Mouse (Mus musculus) thymus, adult 2 months (tissue): ENCODE results near the gene Smad3. TPM values are rescaled to one million over a fixed set of nuclear protein-coding genes. Genes with fewer than 3 reads are reported as not detected.

Experiments used
- DNase-seq: peaks from one replicate; pipeline ENCODE4 v3.0.0; 2021
- H3K27ac ChIP-seq: fragments of 200-500 bp; 2 replicates; pipeline ENCODE4 v1.5.1; 2012; ENCODE audit warnings: low read length, control low read depth; ENCODE audit not compliant: control insufficient read depth, insufficient read depth
- H3K27me3 ChIP-seq: fragments of 200-500 bp; 2 replicates; pipeline ENCODE4 v1.6.1; 2012; ENCODE audit warnings: mild to moderate bottlenecking, low read length, moderate library complexity, mixed read lengths; ENCODE audit not compliant: control insufficient read depth, insufficient read depth
- H3K36me3 ChIP-seq: fragments of 200-500 bp; 2 replicates; pipeline ENCODE4 v1.6.1; 2012; ENCODE audit warnings: mild to moderate bottlenecking, low read length, moderate library complexity; ENCODE audit not compliant: control insufficient read depth, insufficient read depth
- H3K4me1 ChIP-seq: fragments of 200-500 bp; replicated peaks from 2 replicates; pipeline ENCODE4 v1.6.1; 2012; ENCODE audit warnings: low read length; ENCODE audit not compliant: control insufficient read depth, insufficient read depth
- H3K4me3 ChIP-seq: fragments of 200-500 bp; 2 replicates; pipeline ENCODE4 v1.5.1; 2012; ENCODE audit warnings: mild to moderate bottlenecking, low read length, control low read depth, moderate library complexity; ENCODE audit not compliant: control insufficient read depth, insufficient read depth
- CTCF ChIP-seq: fragments of 200-500 bp; IDR thresholded peaks from 2 replicates; pipeline ENCODE4 v1.5.1; 2012; ENCODE audit warnings: mild to moderate bottlenecking, control low read depth, low read length, moderate library complexity, borderline replicate concordance; ENCODE audit not compliant: control insufficient read depth, poor library complexity, insufficient read depth; ENCODE audit errors: extremely low read depth
- POLR2A ChIP-seq: fragments of 200-500 bp; IDR thresholded peaks from 2 replicates; pipeline ENCODE4 v1.6.1; 2012; ENCODE audit warnings: mild to moderate bottlenecking, low read length, control low read depth, moderate library complexity; ENCODE audit not compliant: control insufficient read depth, poor library complexity, insufficient read depth; ENCODE audit errors: extremely low read depth
- WGBS: fragments of 180-500 bp; shearing (Covaris S2); methylation state at CpG from one replicate; pipeline ENCODE4 v1.1.7; 2018; 5-methylcytosine and 5-hydroxymethylcytosine counted together
- polyA plus RNA-seq: library from polyadenylated mRNA; depleted of rRNA; stranded (reverse); fragments of >200 nt; gene quantifications from 2 replicates; pipeline ENCODE4 v1.2.3, GENCODE M21; 2012

Smad3 gene
- polyA plus RNA-seq, 1 experiment = 63.4 TPM

DNA sequence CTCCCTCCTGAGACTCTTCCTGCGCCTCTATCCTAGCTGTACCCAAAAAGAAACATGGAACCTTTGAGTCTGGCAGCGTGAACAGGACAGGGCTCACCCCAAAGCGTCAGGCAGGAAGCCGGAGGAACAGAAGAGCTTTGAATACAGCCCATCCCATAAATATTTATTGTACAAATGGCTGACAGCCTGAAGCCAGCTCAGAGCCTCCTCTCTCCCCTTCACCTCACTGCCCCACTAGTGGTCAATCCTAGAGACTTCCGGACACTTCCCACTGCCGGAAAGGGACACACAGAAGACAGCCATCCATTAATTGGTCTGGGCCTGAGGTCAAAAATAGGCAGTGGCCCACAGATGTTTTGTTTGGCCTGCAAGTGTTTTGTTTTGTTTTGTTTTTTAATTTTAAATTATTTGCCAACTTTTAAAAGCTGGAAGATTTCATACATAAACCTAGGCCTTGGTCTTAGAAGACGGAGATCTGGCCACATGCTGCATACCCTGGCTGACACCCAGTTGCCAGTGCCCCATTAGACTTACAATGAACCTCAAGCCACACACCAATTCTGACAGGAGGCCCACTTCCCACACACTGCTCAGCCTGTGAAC lies 70.3 kb downstream of the Smad3 start:
- H3K4me1 ChIP-seq = 0 out of 2 replicates have a peak, but pooled peaks cover under 1% of the 10 kb centered on the region
- no peak for TF ChIP-seq CTCF
- no peak for TF ChIP-seq POLR2A
- H3K4me3 ChIP-seq = no peak overlapping the region
- H3K27ac ChIP-seq = no peak overlapping the region
- 98% methylated on average over 7 of the region's 7 CpGs for WGBS
- no peaks in the 10 kb centered on the region for H3K36me3 ChIP-seq
- no peaks in the 10 kb centered on the region for H3K27me3 ChIP-seq
- DNase-seq = no peak

GRCm38 (mm10) chr9:63685352-63685751 lies 72.4 kb downstream of the Smad3 start:
- Histone ChIP-seq H3K36me3 (no peaks in the 10 kb centered on the region), H3K27ac (no peak overlapping the region), H3K27me3 (no peaks in the 10 kb centered on the region), H3K4me3 (no peak overlapping the region), H3K4me1 (0 out of 2 replicates have a peak, but pooled peaks cover 3% of the 10 kb centered on the region)
- WGBS = 98% methylated on average over 5 of the region's 5 CpGs
- no peak for DNase-seq
- TF ChIP-seq POLR2A (no peak), CTCF (no peak)

- DNase-seq = no peak
- 0 out of 2 replicates have a peak, but pooled peaks cover 3% of the 10 kb centered on the region for H3K4me1 ChIP-seq
- no peaks in the 10 kb centered on the region for H3K36me3 ChIP-seq
- H3K27me3 ChIP-seq = no peaks in the 10 kb centered on the region
- H3K4me3 ChIP-seq = no peak overlapping the region
- WGBS = 91% methylated on average over 6 of the region's 6 CpGs
- TF ChIP-seq CTCF (no peak), POLR2A (no peak)
- H3K27ac ChIP-seq = no peak overlapping the region
Measured at GRCm38 (mm10) chr9:63684277-63684676, 73.5 kb downstream of the Smad3 start.

GRCm38 (mm10) chr9:63682943-63683342 lies 74.9 kb downstream of the Smad3 start:
- H3K27me3 ChIP-seq = no peaks in the 10 kb centered on the region
- H3K4me1 ChIP-seq = peaks cover 7% of the 10 kb centered on the region; the same call in 1 of the 2 replicates
- 99% methylated on average over 2 of the region's 2 CpGs for WGBS
- H3K36me3 ChIP-seq = no peaks in the 10 kb centered on the region
- H3K27ac ChIP-seq = no peak overlapping the region
- no peak overlapping the region for H3K4me3 ChIP-seq
- TF ChIP-seq POLR2A = no peak
- no peak for DNase-seq

DNA sequence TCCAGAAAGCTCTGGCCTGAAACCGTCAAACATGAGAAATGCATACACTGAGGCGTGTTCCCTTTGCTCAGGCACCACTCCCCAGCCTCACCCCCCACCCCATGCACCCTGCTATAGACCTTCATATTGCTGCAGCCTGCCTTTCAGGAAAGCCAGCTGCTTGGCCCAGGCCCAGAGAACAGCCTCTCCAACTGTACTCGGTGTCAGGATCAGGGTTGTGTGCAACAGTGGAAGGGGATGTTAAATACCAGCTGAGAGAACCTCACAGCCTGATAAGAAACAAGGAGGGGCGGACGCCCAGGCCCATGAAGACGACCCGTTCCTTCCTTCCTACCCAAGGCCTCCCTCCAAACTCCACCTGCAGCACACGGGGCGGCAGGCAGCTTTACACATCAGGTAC lies 75.5 kb downstream of the Smad3 start:
- DNase-seq = no peak
- H3K36me3 ChIP-seq = no peaks in the 10 kb centered on the region
- TF ChIP-seq CTCF (no peak), POLR2A (no peak)
- 53% methylated on average over 9 of the region's 9 CpGs for WGBS
- H3K27ac ChIP-seq = no peak overlapping the region
- H3K4me1 ChIP-seq = peaks cover 7% of the 10 kb centered on the region; the same call in 1 of the 2 replicates
- H3K4me3 ChIP-seq = no peak overlapping the region
- H3K27me3 ChIP-seq = no peaks in the 10 kb centered on the region

- 91% methylated on average over 1 of the region's 1 CpGs for WGBS
- TF ChIP-seq POLR2A (no peak), CTCF (no peak)
- Histone ChIP-seq H3K4me3 (no peak overlapping the region), H3K27ac (no peak overlapping the region), H3K36me3 (no peaks in the 10 kb centered on the region), H3K4me1 (peaks cover 11% of the 10 kb centered on the region; the same call in 1 of the 2 replicates), H3K27me3 (no peaks in the 10 kb centered on the region)
- no peak for DNase-seq
Measured at GRCm38 (mm10) chr9:63678076-63678475, 79.7 kb downstream of the Smad3 start.

DNA sequence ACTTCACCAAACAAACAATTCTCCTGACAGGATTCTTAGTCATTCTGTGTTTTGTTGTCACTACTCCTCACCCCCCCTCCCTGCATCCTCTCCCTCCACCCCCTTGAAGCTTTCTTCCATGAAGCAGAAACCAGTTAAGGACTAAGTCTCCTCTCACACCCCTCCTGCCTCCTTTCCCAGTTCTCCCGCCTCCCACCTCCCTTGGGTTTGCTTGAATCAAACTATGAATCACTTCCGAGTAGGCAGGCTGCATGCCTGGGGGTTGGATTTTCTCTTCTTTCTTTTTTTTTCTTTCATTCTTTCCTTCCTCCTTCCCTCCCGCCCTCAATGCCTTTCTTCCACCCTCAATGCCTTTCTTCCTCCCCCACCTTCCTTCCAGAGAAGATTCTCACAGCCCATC lies 80.2 kb downstream of the Smad3 start:
- Histone ChIP-seq H3K27ac (no peak overlapping the region), H3K36me3 (no peaks in the 10 kb centered on the region), H3K4me3 (no peak overlapping the region), H3K4me1 (peaks cover 13% of the 10 kb centered on the region; the same call in 1 of the 2 replicates), H3K27me3 (no peaks in the 10 kb centered on the region)
- no peak for DNase-seq
- TF ChIP-seq CTCF = no peak
- TF ChIP-seq POLR2A = no peak
- WGBS = 79% methylated on average over 3 of the region's 3 CpGs
